Mouse (Mus musculus) frontal cortex, adult 2 months (tissue): ENCODE data around the gene Cfap298. TPM values are rescaled to one million over a fixed set of nuclear protein-coding genes. Genes with fewer than 3 reads are reported as not detected.

Source experiments
- DNase-seq, 2 experiments: peaks; one replicate each; pipeline ENCODE4 v3.0.0; 2022; ENCODE audit warnings: low spot score in 1 of 2; ENCODE audit errors: extremely low spot score in 1 of 2
- polyA plus RNA-seq: library from polyadenylated mRNA; depleted of rRNA; stranded (reverse); fragments of >200 nt; gene quantifications from 2 replicates; pipeline ENCODE4 v1.2.3, GENCODE M21; 2012; rRNA removed

The Cfap298 gene
- 35.6 and 40.2 TPM in 2 replicates for polyA plus RNA-seq

GRCm38 (mm10) chr16:90934687-90935328 lies at the start of gene Cfap298:
Gene Cfap298, minus strand, starts transcription at chr16:90935114.
- peak; percentile 88 to 95 for DNase-seq

- DNase-seq: peak in 1 of 2 experiments; percentile 25
Observed at GRCm38 (mm10) chr16:90971004-90971403, 36.1 kb upstream of the Cfap298 start.

GRCm38 (mm10) chr16:90966241-90966640 lies 31.3 kb upstream of the Cfap298 start:
- no peak for DNase-seq

- no peak for DNase-seq
Observed at GRCm38 (mm10) chr16:90964302-90964701, 29.4 kb upstream of the Cfap298 start.

GRCm38 (mm10) chr16:90963866-90964265 lies 29.0 kb upstream of the Cfap298 start:
- DNase-seq: no peak

- no peak for DNase-seq
Observed at GRCm38 (mm10) chr16:90963231-90963630, 28.3 kb upstream of the Cfap298 start.

GRCm38 (mm10) chr16:90958301-90959085 lies 23.6 kb upstream of the Cfap298 start:
- DNase-seq: peak; percentile 67 to 79

GRCm38 (mm10) chr16:90955494-90955893 lies 20.6 kb upstream of the Cfap298 start:
- DNase-seq: no peak

- no peak for DNase-seq
Observed at GRCm38 (mm10) chr16:90953770-90954169, 18.9 kb upstream of the Cfap298 start.

GRCm38 (mm10) chr16:90953147-90953546 lies 18.2 kb upstream of the Cfap298 start:
- peak in 1 of 2 experiments; percentile 38 for DNase-seq

- no peak for DNase-seq
Observed at GRCm38 (mm10) chr16:90950354-90950963, 15.5 kb upstream of the Cfap298 start.

GRCm38 (mm10) chr16:90946977-90947376 lies 12.1 kb upstream of the Cfap298 start:
- DNase-seq: no peak

- no peak for DNase-seq
Observed at GRCm38 (mm10) chr16:90941246-90941645, 6.3 kb upstream of the Cfap298 start.

GRCm38 (mm10) chr16:90934193-90934686 lies 674 bp downstream of the Cfap298 start:
- peak in 1 of 2 experiments; percentile 61 for DNase-seq

- DNase-seq: peak in 1 of 2 experiments; percentile 19
Observed at GRCm38 (mm10) chr16:90933534-90934176, 1.3 kb downstream of the Cfap298 start.

GRCm38 (mm10) chr16:90927446-90927845 lies 7.5 kb downstream of the Cfap298 start:
- DNase-seq: no peak

GRCm38 (mm10) chr16:90925461-90925860 lies 9.5 kb downstream of the Cfap298 start:
- peak in 1 of 2 experiments; percentile 78 for DNase-seq

- no peak for DNase-seq
Observed at GRCm38 (mm10) chr16:90924606-90925370, 10.1 kb downstream of the Cfap298 start.

- DNase-seq: no peak
Observed at GRCm38 (mm10) chr16:90921471-90922159, 13.3 kb downstream of the Cfap298 start.
